Mouse (Mus musculus): ENCODE measurements around the gene Masp2.

GRCm38 (mm10) chr4:148604541-148605165 lies 2.3 kb downstream of the Masp2 start:
- TF ChIP-seq CTCF (IDR thresholded peaks at IDR 0.05; ENCODE audit: extremely low read depth, insufficient read length, insufficient replicate concordance, low read depth, low read length) (peak; percentile 68; the same call in 1 of the 2 replicates), POLR2A (IDR thresholded peaks at IDR 0.05; ENCODE audit: low read depth, low read length) (no peak)

All from small intestine, adult 2 months (tissue).